25 mouse cellular contexts compared by ENCODE assay signal in genomic region chr1:158830152-158830551, GRCm38 (mm10).
DNase-seq lines count a peak whose midpoint lies in the region; ATAC-seq and TF ChIP-seq lines count a peak whose summit lies in the region.
"Had no signal": no experiment of that assay in that cellular context is flagged by ENCODE, and none has a peak within 500 bp of the region (broad histone marks: within the 10 kb centered on the region; RNA-seq: fewer than 3 reads in every experiment).

No protein-coding gene starts in this region.

- no peaks in the 10 kb centered on the region for H3K36me3 ChIP-seq in C2C12 (ENCODE audit: control insufficient read depth, insufficient read depth)
- H3K36me3 ChIP-seq in myocyte (ENCODE audit: control insufficient read depth, insufficient read depth), result no peaks in the 10 kb centered on the region
- H3K36me3 ChIP-seq: G1E had no signal

- H3K4me2 ChIP-seq in myocyte (ENCODE audit: low read depth), result peak overlapping the region; percentile 20

- H3K27me3 ChIP-seq in C2C12 (ENCODE audit: control insufficient read depth, insufficient read depth, insufficient read length) (no peaks in the 10 kb centered on the region), myocyte (ENCODE audit: control insufficient read depth, insufficient read depth, insufficient read length) (no peaks in the 10 kb centered on the region)
- H3K27me3 ChIP-seq: CH12.LX, Patski had no signal

- no peak for ATAC-seq in granulocyte monocyte progenitor cell, adult 5-6 weeks (replicated peaks; ENCODE audit: poor library complexity, severe bottlenecking)
- ATAC-seq: activated CD4-positive, CD25-positive, alpha-beta regulatory T cell, adult 4 months; CD4-positive, CD25-positive, alpha-beta regulatory T cell, adult 4 months; Patski had no signal

- H3ac ChIP-seq in C2C12 (ENCODE audit: control insufficient read depth, insufficient read length, low read depth) (no peak overlapping the region), myocyte (ENCODE audit: control insufficient read depth, insufficient read length) (no peak overlapping the region)

- H3K79me3 ChIP-seq in C2C12 (ENCODE audit: low read depth), result no peaks in the 10 kb centered on the region

- H3K4me3 ChIP-seq in C2C12 (ENCODE audit: insufficient read depth, poor library complexity, severe bottlenecking) (no peak overlapping the region), myocyte (no peak overlapping the region)

- TF ChIP-seq CTCF in C2C12 (IDR thresholded peaks at IDR 0.05; ENCODE audit: control insufficient read depth, insufficient read depth, insufficient read length), result no peak

- no peaks in the 10 kb centered on the region for H3K79me2 ChIP-seq in C2C12 (ENCODE audit: control insufficient read depth, insufficient read depth)
- no peaks in the 10 kb centered on the region for H3K79me2 ChIP-seq in myocyte (ENCODE audit: control insufficient read depth, insufficient read depth)

- intact Hi-C loops in heart, postnatal 25 days (cut with DNase I), result no loop called here

- DNase-seq in 3T3-L1 (ENCODE audit: low read depth, low spot score), result peak; percentile 51
- DNase-seq in NIH3T3 (ENCODE audit: low read depth), result peak; percentile 37
- DNase-seq in right cerebral cortex, postnatal 10 days (ENCODE audit: low spot score in 2 of 2), result no peak
- DNase-seq in heart, postnatal 25 days (ENCODE audit: low spot score), result no peak
- DNase-seq in liver, result no peak
- DNase-seq: adrenal gland, adult 2 months; adrenal gland, adult 8-10 months; adrenal gland, postnatal 10 days; adrenal gland, postnatal 14 days; adrenal gland, postnatal 25 days; adrenal gland, postnatal 36 days; B cell, adult 2 months; cerebellum, adult 11 months; cerebellum, adult 11-12 months; cerebellum, adult 18-20 months; cerebellum, adult 2 months; cerebellum, adult 8-10 months had no signal

- no peak for TF ChIP-seq POLR2A in myocyte (IDR thresholded peaks at IDR 0.05; ENCODE audit: insufficient read length, low read depth)

TF ChIP-seq in C2C12, 6 proteins besides CTCF, POLR2A, EP300 and RAD21:
- TF ChIP-seq MYOG (IDR thresholded peaks at IDR 0.05; ENCODE audit: control insufficient read depth, extremely low read depth, insufficient read length) (no peak), FOSL1 (IDR thresholded peaks at IDR 0.05; ENCODE audit: insufficient read depth, low read length, poor library complexity, severe bottlenecking) (peak; percentile 11), USF1 (IDR thresholded peaks at IDR 0.05; ENCODE audit: low read depth) (no peak), MYOD1 (IDR thresholded peaks at IDR 0.05; ENCODE audit: control insufficient read depth, insufficient read length, low read depth) (peak; percentile 82)

TF ChIP-seq in myocyte, 11 proteins besides CTCF, POLR2A, EP300 and RAD21:
- TF ChIP-seq E2F4 (IDR thresholded peaks at IDR 0.05; ENCODE audit: insufficient read depth) (no peak), POLR2AphosphoS2 (IDR thresholded peaks at IDR 0.05; ENCODE audit: insufficient read length, low read depth) (no peak), CEBPB (IDR thresholded peaks at IDR 0.05; ENCODE audit: insufficient read depth, poor library complexity, severe bottlenecking) (0 out of 2 replicates have a peak, but pooled peaks have one; percentile 23), MYOD1 (IDR thresholded peaks at IDR 0.05; ENCODE audit: control insufficient read depth in 1 of 3, insufficient read length in 2 of 3, low read depth in 2 of 3) (peak in 1 of 3 experiments; percentile 15)

Comparison
In these comparisons a context has a peak if more than half of its experiments do, and no peak if none do; other contexts are left out.
1. DNase-seq: peak in 3T3-L1 (single experiment) and NIH3T3 (single experiment); none in right cerebral cortex, postnatal 10 days (0 of 2), heart, postnatal 25 days (single experiment) and liver (single experiment).